Mouse (Mus musculus) bone marrow macrophage, adult 2 months (primary cell): Measurements from ENCODE around the gene Diras1.

ENCODE experiments used
- CTCF ChIP-seq: IDR thresholded peaks from 2 replicates; pipeline ENCODE4 v1.5.1; 2012; ENCODE audit warnings: low read depth, mild to moderate bottlenecking, low read length, moderate library complexity
- POLR2A ChIP-seq: IDR thresholded peaks from 2 replicates; pipeline ENCODE4 v1.6.1; 2012; ENCODE audit warnings: mild to moderate bottlenecking, low read depth, low read length, borderline replicate concordance

- no peak for TF ChIP-seq POLR2A
- no peak for TF ChIP-seq CTCF
These were observed 29.0 kb downstream of the Diras1 start for GRCm38 (mm10) chr10:80996501-80996900.
